Mouse (Mus musculus) splenic B cell, adult 2 months (primary cell): ENCODE data around the gene Tmigd3.
"Not testable (repeated sequence)": the region's sequence is repeated elsewhere in the genome, so short reads cannot be mapped to it uniquely, and the experiment has no call there.

Experiments used
- DNase-seq: peaks from one replicate; pipeline ENCODE4 v3.0.0-alpha.2; 2011; ENCODE audit warnings: low read depth, low spot score
- H3K27me3 ChIP-seq: 2 replicates; pipeline ENCODE4 v1.6.1; 2012; ENCODE audit warnings: mild to moderate bottlenecking, low read length, moderate library complexity, mixed read lengths; ENCODE audit not compliant: control insufficient read depth, poor library complexity, insufficient read depth, severe bottlenecking
- H3K36me3 ChIP-seq: 2 replicates; pipeline ENCODE4 v1.6.1; 2012; ENCODE audit warnings: mild to moderate bottlenecking, low read length, moderate library complexity, mixed read lengths; ENCODE audit not compliant: control insufficient read depth, poor library complexity, insufficient read depth, severe bottlenecking

Tmigd3 gene

GRCm38 (mm10) chr3:105904213-105904612 is 33.5 kb downstream of the Tmigd3 start:
- no peak for DNase-seq

GRCm38 (mm10) chr3:105904721-105905120 is 34.0 kb downstream of the Tmigd3 start:
- H3K36me3 ChIP-seq, result no peaks in the 10 kb centered on the region
- no peaks in the 10 kb centered on the region for H3K27me3 ChIP-seq
- DNase-seq, result no peak

More at GRCm38 (mm10) chr3:105904213-105904612, 33.5 kb downstream of the Tmigd3 start:
- Histone ChIP-seq H3K27me3 (no peaks in the 10 kb centered on the region), H3K36me3 (no peaks in the 10 kb centered on the region)

- no peak for DNase-seq
- no peaks in the 10 kb centered on the region for H3K36me3 ChIP-seq
- no peaks in the 10 kb centered on the region for H3K27me3 ChIP-seq
Measured at GRCm38 (mm10) chr3:105907956-105908655, 37.4 kb downstream of the Tmigd3 start.

GRCm38 (mm10) chr3:105908976-105909375 is 38.3 kb downstream of the Tmigd3 start:
- H3K27me3 ChIP-seq, result no peaks in the 10 kb centered on the region
- H3K36me3 ChIP-seq, result no peaks in the 10 kb centered on the region
- DNase-seq, result no peak

GRCm38 (mm10) chr3:105910519-105911190 is 40.0 kb downstream of the Tmigd3 start:
- no peaks in the 10 kb centered on the region for H3K36me3 ChIP-seq
- peak; percentile 62 for DNase-seq

DNA sequence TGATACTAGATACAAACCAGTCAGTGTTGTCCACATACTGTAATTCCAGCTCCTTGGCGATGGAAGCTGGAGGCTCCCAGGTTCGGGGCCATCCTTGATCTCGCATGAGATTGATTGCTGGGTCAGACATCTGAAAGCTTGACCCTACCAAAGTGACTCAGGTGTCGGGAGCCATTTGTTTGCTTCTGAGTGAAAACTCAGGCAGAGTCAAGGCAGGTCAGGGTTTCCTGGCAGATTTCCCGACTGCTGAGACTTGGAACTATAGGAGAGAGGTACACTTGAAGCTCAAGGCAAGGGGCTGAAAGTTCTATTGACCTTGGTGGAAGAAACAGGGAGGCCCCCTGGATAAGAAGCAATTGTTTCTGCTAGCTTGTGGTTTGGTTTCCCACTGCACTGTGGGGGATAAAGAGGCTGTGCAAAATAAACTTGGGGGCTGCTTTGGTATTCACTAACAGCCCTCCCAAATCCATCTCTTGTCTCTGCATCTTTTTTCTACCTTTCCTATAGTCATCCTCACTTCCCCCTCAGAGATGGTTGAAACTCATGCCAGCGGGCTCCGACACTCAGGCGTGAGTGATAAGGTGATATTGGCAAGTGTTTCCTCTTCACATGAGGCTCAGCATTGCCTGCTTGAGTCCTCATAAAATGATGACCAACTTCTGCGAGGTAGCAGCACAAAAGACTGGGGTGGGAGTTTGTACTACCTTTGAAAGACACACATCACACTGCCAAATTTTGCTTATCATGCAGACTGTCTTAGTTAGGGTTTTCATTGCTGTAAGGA is 41.6 kb downstream of the Tmigd3 start:
- Histone ChIP-seq H3K27me3 (no peaks in the 10 kb centered on the region), H3K36me3 (no peaks in the 10 kb centered on the region)
- DNase-seq, result no peak

More at GRCm38 (mm10) chr3:105910519-105911190, 40.0 kb downstream of the Tmigd3 start:
- no peaks in the 10 kb centered on the region for H3K27me3 ChIP-seq

DNA sequence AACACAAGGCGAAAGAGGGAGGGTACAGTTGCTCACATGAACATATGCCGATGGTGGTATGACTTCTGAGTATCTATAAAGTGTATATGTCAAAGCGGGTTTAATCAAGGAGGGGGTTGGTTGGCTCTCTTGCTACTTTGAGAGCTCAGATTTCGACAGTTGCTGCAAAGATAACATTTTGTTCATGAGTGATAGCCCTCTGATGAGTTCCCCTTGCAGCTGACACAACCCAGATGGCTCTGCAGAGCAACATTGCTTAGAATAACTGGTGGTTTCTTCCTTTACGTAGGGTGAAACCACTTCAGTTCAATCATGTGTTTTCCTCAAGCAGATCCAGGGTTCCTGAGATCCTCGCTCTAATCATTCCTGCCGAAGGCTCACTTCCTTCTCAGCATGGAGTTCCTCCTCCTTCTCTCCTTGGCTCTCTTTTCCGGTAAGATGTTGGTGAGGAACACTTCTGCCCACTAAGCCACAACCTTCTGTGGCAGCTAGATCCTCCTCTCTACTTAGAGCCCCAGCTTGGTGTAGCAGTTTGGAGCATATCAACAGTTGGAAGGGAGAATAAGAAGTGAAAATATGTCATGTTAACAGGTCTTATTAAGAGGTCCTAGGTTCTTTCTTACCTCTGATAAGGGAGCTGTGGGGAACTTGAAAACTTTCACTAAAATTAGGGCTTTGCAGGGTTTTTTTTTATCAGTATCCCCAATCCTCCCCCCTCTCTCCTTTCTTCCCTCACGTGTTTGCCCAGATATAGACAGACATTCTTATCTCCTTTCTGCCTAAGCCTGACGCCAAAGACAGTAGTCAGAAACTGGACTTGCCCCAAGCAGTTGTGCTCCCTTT is 43.4 kb downstream of the Tmigd3 start:
- no peaks in the 10 kb centered on the region for H3K36me3 ChIP-seq
- no peaks in the 10 kb centered on the region for H3K27me3 ChIP-seq
- DNase-seq, result no peak

- DNase-seq, result no peak
- H3K36me3 ChIP-seq, result no peaks in the 10 kb centered on the region
- H3K27me3 ChIP-seq, result no peaks in the 10 kb centered on the region
Measured at GRCm38 (mm10) chr3:105915281-105915680, 44.6 kb downstream of the Tmigd3 start.

DNA sequence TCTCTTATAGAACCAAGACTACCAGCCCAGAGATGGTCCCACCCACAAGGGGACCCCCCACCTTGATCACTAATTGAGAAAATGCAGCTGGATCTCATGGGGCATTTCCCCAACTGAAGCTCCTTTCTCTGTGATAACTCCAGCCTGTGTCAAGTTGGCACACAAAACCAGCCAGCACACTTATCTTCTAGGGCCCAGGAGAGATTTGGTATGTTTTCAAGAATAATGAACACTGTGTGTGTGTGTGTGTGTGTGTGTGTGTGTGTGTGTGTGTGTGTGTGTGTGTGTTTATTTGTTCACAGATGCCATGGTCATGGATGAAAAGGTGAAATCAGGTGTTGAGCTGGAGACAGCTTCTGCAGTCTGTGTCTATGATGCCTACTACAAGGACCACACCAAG is 45.8 kb downstream of the Tmigd3 start:
- not testable (repeated sequence) for H3K27me3 ChIP-seq, DNase-seq

DNA sequence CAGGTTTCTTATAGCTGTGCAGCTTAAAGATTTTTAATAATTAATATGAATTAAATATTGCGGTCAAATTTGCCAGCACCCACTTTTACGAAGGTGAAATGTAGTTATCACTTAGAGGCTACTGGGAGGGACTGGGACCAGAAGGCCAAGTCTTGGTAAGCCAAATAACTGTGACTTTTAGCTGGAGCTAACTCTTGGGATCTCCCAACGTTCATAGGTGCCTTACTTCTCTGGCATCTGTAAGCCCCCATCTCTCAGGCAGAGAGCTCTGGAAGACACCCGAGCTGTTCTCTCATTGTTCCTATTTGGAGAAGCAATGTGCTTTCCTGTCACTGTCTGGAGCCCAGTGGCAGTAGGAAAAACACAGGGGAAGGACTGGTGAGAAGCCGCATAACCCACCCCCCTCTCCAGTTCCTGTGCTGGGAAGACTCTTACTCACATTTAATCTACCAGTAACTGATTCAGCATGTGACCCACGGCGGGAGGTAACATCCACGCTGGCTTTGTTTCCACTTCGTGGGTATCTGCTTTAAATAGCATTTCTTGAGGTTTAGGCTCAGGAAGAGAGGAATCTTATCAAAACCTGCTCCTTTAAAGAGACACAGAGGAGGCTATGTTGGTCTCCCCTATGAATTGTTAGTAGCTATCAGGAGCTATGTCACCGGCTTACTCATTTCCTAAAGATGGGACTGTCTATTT is 47.1 kb downstream of the Tmigd3 start:
- H3K27me3 ChIP-seq, result no peaks in the 10 kb centered on the region
- no peak for DNase-seq
- no peaks in the 10 kb centered on the region for H3K36me3 ChIP-seq

More for the DNA sequence above, 45.8 kb downstream of the Tmigd3 start:
- not testable (repeated sequence) for H3K36me3 ChIP-seq

DNA sequence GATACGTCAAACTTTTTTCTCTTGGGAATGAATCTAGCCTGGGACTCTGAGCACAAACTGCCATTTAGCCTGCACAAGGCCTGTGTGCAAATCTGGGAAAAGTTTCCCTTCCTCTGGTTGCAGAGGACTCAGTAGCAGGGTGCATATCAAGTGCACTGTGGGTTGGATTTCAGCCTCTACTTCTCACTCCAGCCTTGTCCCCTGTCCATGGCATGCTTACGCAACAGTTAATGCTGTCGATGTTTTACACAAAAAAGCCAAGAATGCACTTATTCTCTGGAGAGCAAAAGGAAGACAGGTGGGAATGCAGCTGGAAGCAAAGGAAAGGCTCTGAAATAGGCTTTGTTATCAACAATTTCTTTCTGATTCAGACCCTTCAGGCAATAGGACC is 47.6 kb downstream of the Tmigd3 start:
- no peak for DNase-seq
- H3K36me3 ChIP-seq, result no peaks in the 10 kb centered on the region
- no peaks in the 10 kb centered on the region for H3K27me3 ChIP-seq

DNA sequence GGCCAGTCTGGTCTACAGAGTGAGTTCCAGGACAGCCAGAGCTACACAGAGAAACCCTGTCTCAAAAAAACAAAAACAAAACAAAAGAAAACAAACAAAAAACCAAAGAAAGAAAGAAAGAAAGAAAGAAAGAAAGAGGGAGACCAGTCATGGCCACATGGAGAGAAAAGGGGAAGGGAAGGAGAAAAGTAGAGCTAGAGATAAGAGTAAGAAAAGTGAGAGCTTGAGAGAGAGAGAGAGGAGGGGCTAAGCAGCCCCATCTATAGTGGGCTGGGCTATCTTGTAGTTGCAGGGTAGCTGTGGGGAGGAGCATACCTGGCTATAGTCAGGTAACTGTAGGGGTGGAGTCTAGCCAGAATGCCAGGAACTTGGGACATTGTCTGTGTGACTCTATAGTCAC is 50.0 kb downstream of the Tmigd3 start:
- not testable (repeated sequence) for DNase-seq, H3K36me3 ChIP-seq, H3K27me3 ChIP-seq

GRCm38 (mm10) chr3:105921959-105922358 is 51.3 kb downstream of the Tmigd3 start:
- peak; percentile 68 for DNase-seq

GRCm38 (mm10) chr3:105924616-105925015 is 53.9 kb downstream of the Tmigd3 start:
- no peak for DNase-seq
- H3K27me3 ChIP-seq, result no peaks in the 10 kb centered on the region
- H3K36me3 ChIP-seq, result no peaks in the 10 kb centered on the region

More at GRCm38 (mm10) chr3:105921959-105922358, 51.3 kb downstream of the Tmigd3 start:
- H3K36me3 ChIP-seq, result no peaks in the 10 kb centered on the region
- no peaks in the 10 kb centered on the region for H3K27me3 ChIP-seq
